Mouse (Mus musculus): ENCODE measurements at regions not wholly inside any gene's neighbourhood (a gene's known extent, or its start where the extent isn't known, plus 50 kb on each side); places are given as distances from the start of the nearest gene placed in this dataset.

DNA sequence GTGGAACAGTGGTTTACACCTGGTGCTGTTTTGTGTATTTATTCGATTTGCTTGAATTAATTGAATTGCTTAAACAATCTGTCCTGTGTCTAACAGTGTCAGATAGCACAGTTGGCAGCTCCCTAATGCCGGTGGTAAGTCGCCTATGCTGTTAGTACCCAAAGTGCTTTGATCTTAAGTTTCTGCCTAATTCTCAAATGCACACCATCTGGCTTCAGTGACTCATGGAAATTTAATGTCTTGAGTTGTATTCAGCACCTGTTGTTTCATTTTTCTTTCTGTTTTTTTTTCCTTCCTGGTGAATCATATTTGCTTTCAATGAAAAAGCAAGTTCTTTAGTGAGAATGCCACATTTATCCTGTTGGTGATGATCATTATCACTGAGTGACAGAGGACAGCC, 201.7 kb upstream of the Nrip1 start:
- Histone ChIP-seq H3K27me3 (no peaks in the 10 kb centered on the region), H3K27ac (replicated peaks) (no peak overlapping the region), H3K4me2 (no peak overlapping the region), H3K4me1 (replicated peaks) (no peaks in the 10 kb centered on the region), H3K9ac (no peak overlapping the region), H3K4me3 (replicated peaks) (no peak overlapping the region), H3K36me3 (replicated peaks) (no peaks in the 10 kb centered on the region), H3K9me3 (replicated peaks) (no peaks in the 10 kb centered on the region)
- ATAC-seq (ENCODE audit: insufficient read depth) = no peak
- 57% methylated on average over 3 of the region's 3 CpGs for WGBS (ENCODE audit: insufficient replicate concordance)

DNA sequence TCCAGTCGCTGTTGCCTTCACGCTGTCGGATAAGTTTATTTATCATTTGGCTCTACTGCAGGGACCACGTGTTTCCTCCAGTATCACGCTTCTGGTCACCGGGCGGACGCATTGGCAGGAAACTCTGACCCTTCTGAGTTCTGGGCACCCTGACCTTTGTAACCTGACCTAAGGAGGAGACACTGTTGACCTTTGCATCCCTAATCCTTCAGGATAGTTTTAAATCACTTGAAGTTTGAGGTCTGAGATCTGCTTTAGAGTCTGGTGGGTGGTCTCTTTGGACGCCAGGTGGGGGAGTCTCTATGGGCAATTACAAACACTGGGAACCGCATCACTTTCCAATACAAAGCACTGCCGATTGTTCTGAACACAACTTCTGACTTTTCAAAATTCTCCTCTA, 192.6 kb upstream of the Nrip1 start:
- no peak overlapping the region for H3K4me2 ChIP-seq
- H3K9ac ChIP-seq = no peak overlapping the region
- H3K9me3 ChIP-seq (replicated peaks) = no peaks in the 10 kb centered on the region
- no peak overlapping the region for H3K27ac ChIP-seq (replicated peaks)
- H3K27me3 ChIP-seq = no peaks in the 10 kb centered on the region
- 23% methylated on average over 11 of the region's 11 CpGs for WGBS (ENCODE audit: insufficient replicate concordance)
- no peak for ATAC-seq (ENCODE audit: insufficient read depth)
- H3K36me3 ChIP-seq (replicated peaks) = no peaks in the 10 kb centered on the region
- no peaks in the 10 kb centered on the region for H3K4me1 ChIP-seq (replicated peaks)
- H3K4me3 ChIP-seq (replicated peaks) = no peak overlapping the region

DNA sequence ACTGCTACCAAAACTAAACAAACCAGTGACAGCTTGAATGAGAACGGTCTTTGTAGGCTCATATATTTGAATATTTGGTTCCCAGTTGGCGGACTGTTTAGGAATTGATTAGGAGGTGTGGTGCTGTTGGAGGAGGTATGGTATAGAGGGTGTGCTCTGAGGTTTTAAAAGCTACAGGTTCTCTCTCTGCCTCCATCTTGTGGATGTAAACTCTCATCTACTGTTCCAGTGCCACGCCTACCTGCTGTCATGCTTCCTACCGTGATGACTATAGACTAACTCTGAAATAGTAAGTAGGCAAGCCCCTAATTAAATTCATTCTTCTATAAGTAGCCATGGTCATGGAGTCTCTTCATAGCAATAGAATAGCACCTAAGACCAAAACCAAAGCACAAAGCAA, 181.2 kb upstream of the Nrip1 start:
- Histone ChIP-seq H3K36me3 (replicated peaks) (no peaks in the 10 kb centered on the region), H3K9me3 (replicated peaks) (no peaks in the 10 kb centered on the region), H3K4me3 (replicated peaks) (no peak overlapping the region), H3K4me2 (no peak overlapping the region), H3K9ac (no peak overlapping the region), H3K4me1 (replicated peaks) (no peaks in the 10 kb centered on the region), H3K27ac (replicated peaks) (no peak overlapping the region), H3K27me3 (no peaks in the 10 kb centered on the region)
- 64% methylated on average over 4 of the region's 4 CpGs for WGBS (ENCODE audit: insufficient replicate concordance)
- no peak for ATAC-seq (ENCODE audit: insufficient read depth)

DNA sequence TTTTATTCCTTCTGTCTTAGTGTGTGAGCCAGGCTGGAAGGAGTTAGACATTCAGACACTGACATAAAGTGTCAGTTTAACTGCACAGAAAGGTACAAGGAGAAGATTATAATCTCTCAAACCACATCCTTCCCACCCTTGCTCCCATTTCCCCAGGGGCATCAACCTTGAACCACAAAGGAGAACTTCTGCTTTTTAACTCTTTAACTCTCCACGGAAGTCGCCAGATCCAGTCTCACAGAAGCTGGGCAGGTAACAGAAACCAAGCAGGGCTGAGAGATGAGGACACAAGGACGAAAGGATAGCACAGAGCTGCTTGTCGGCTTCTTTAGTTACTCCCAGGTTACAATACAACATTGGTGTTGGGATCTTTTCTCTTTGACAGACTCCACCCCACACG, 176.0 kb upstream of the Nrip1 start:
- ATAC-seq (ENCODE audit: insufficient read depth) = no peak
- Histone ChIP-seq H3K9me3 (replicated peaks) (no peaks in the 10 kb centered on the region), H3K4me1 (replicated peaks) (no peaks in the 10 kb centered on the region), H3K36me3 (replicated peaks) (no peaks in the 10 kb centered on the region), H3K27ac (replicated peaks) (no peak overlapping the region), H3K4me3 (replicated peaks) (no peak overlapping the region), H3K4me2 (no peak overlapping the region), H3K9ac (no peak overlapping the region), H3K27me3 (no peaks in the 10 kb centered on the region)
- 19% methylated on average over 5 of the region's 5 CpGs for WGBS (ENCODE audit: insufficient replicate concordance)

- WGBS (ENCODE audit: insufficient replicate concordance) = 67% methylated on average over 4 of the region's 4 CpGs
- H3K9ac ChIP-seq = no peak overlapping the region
Observed at GRCm38 (mm10) chr16:76547087-76547486, 173.5 kb upstream of the Nrip1 start.

DNA sequence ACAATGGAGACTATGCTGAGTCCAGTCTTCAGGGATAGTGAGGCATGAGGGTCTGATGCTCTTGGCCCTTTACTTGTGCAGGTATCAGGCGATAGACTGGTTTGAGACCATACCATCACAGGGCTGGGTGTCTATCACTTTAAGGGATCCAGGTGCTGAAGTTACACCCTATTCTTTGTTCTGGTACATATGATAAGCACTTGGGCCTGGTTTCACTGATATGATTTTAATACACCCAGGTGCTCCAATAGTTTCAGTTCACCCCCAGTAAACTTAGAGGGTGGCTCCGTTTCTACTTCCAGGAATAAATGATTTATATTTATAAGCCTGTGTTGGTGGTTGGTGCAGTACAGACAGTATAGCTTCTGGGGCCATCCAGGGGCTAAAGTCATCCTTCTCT, 173.0 kb upstream of the Nrip1 start:
- WGBS (ENCODE audit: insufficient replicate concordance) = 58% methylated on average over 2 of the region's 2 CpGs
- H3K9ac ChIP-seq = no peak overlapping the region
- H3K4me2 ChIP-seq = no peak overlapping the region
- no peak overlapping the region for H3K27ac ChIP-seq (replicated peaks)
- no peak overlapping the region for H3K4me3 ChIP-seq (replicated peaks)
- no peaks in the 10 kb centered on the region for H3K36me3 ChIP-seq (replicated peaks)
- no peaks in the 10 kb centered on the region for H3K27me3 ChIP-seq
- H3K4me1 ChIP-seq (replicated peaks) = no peaks in the 10 kb centered on the region
- ATAC-seq (ENCODE audit: insufficient read depth) = no peak
- H3K9me3 ChIP-seq (replicated peaks) = no peaks in the 10 kb centered on the region

More at GRCm38 (mm10) chr16:76547087-76547486, 173.5 kb upstream of the Nrip1 start:
- Histone ChIP-seq H3K4me1 (replicated peaks) (no peaks in the 10 kb centered on the region), H3K4me2 (no peak overlapping the region), H3K36me3 (replicated peaks) (no peaks in the 10 kb centered on the region), H3K27me3 (no peaks in the 10 kb centered on the region), H3K9me3 (replicated peaks) (no peaks in the 10 kb centered on the region), H3K4me3 (replicated peaks) (no peak overlapping the region), H3K27ac (replicated peaks) (no peak overlapping the region)
- no peak for ATAC-seq (ENCODE audit: insufficient read depth)

GRCm38 (mm10) chr16:76545942-76546341, 172.3 kb upstream of the Nrip1 start:
- H3K27me3 ChIP-seq = no peaks in the 10 kb centered on the region
- no peak overlapping the region for H3K4me2 ChIP-seq
- WGBS (ENCODE audit: insufficient replicate concordance) = 46% methylated on average over 2 of the region's 2 CpGs
- H3K4me3 ChIP-seq (replicated peaks) = no peak overlapping the region
- H3K27ac ChIP-seq (replicated peaks) = no peak overlapping the region
- no peak overlapping the region for H3K9ac ChIP-seq
- H3K36me3 ChIP-seq (replicated peaks) = no peaks in the 10 kb centered on the region
- H3K9me3 ChIP-seq (replicated peaks) = no peaks in the 10 kb centered on the region
- no peaks in the 10 kb centered on the region for H3K4me1 ChIP-seq (replicated peaks)
- ATAC-seq (ENCODE audit: insufficient read depth) = no peak

DNA sequence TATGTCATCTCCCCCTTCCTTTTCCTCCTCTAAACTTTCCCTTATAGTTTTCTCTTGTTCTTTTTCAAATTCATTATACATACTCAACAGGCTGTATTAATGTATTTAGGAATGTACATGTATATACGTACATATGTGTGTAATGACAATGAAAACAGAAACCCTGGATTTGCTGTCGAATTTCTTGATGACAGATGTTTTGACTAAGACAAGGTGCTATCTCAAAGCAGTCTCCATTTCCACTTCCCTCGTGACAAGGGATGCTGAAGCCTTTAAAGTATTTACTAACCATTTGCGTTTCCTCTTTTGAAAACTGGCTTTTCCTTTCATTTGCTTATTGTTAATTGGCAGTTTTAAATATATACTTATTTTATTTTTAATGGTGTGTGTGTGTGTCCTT, 171.3 kb upstream of the Nrip1 start:
- no peak for ATAC-seq (ENCODE audit: insufficient read depth)
- no peaks in the 10 kb centered on the region for H3K4me1 ChIP-seq (replicated peaks)
- no peaks in the 10 kb centered on the region for H3K36me3 ChIP-seq (replicated peaks)

DNA sequence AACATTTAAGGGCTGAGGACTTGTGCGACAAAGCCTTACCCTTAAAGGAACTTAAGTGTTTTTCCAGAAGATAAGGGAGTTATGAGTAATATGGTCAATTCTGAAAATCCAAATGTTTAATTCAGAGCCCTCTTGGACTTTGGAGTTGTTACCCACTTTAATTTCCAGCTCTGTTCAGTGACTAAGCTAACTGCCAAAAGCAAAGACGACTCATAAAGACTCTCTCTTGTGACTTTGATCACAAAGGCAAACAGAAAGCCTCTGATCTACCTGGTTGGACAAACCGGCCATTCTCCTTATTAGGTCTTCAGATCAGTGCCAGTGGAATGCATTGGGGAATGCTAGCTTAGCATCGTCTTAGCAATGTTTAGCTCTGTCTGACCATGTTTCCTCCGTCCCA, 167.3 kb upstream of the Nrip1 start:
- ATAC-seq (ENCODE audit: insufficient read depth) = no peak
- no peaks in the 10 kb centered on the region for H3K27me3 ChIP-seq
- H3K27ac ChIP-seq (replicated peaks) = no peak overlapping the region
- H3K36me3 ChIP-seq (replicated peaks) = no peaks in the 10 kb centered on the region
- 56% methylated on average over 5 of the region's 5 CpGs for WGBS (ENCODE audit: insufficient replicate concordance)
- H3K4me3 ChIP-seq (replicated peaks) = no peak overlapping the region
- peaks cover 8% of the 10 kb centered on the region; the same call in 1 of the 2 replicates for H3K4me1 ChIP-seq (replicated peaks)
- no peak overlapping the region for H3K9ac ChIP-seq
- H3K9me3 ChIP-seq (replicated peaks) = no peaks in the 10 kb centered on the region
- no peak overlapping the region for H3K4me2 ChIP-seq

More for the DNA sequence above, 171.3 kb upstream of the Nrip1 start:
- WGBS (ENCODE audit: insufficient replicate concordance) = 42% methylated on average over 4 of the region's 4 CpGs
- H3K9me3 ChIP-seq (replicated peaks) = no peaks in the 10 kb centered on the region
- no peak overlapping the region for H3K9ac ChIP-seq
- H3K27me3 ChIP-seq = no peaks in the 10 kb centered on the region
- H3K4me3 ChIP-seq (replicated peaks) = no peak overlapping the region
- H3K4me2 ChIP-seq = no peak overlapping the region
- H3K27ac ChIP-seq (replicated peaks) = no peak overlapping the region

- Histone ChIP-seq H3K4me3 (replicated peaks) (no peak overlapping the region), H3K9me3 (replicated peaks) (no peaks in the 10 kb centered on the region), H3K4me1 (replicated peaks) (peaks cover 8% of the 10 kb centered on the region; the same call in 1 of the 2 replicates), H3K27me3 (no peaks in the 10 kb centered on the region), H3K27ac (replicated peaks) (no peak overlapping the region), H3K4me2 (no peak overlapping the region), H3K36me3 (replicated peaks) (no peaks in the 10 kb centered on the region), H3K9ac (no peak overlapping the region)
- WGBS (ENCODE audit: insufficient replicate concordance) = 59% methylated on average over 8 of the region's 8 CpGs
- ATAC-seq (ENCODE audit: insufficient read depth) = no peak
Observed at GRCm38 (mm10) chr16:76540328-76540923, 166.8 kb upstream of the Nrip1 start.

- Histone ChIP-seq H3K4me2 (no peak overlapping the region), H3K4me3 (replicated peaks) (no peak overlapping the region), H3K27ac (replicated peaks) (no peak overlapping the region), H3K9me3 (replicated peaks) (no peaks in the 10 kb centered on the region), H3K4me1 (replicated peaks) (peaks cover 8% of the 10 kb centered on the region; the same call in 1 of the 2 replicates), H3K36me3 (replicated peaks) (no peaks in the 10 kb centered on the region), H3K9ac (no peak overlapping the region), H3K27me3 (no peaks in the 10 kb centered on the region)
- peak; percentile 68 for ATAC-seq (ENCODE audit: insufficient read depth)
- 26% methylated on average over 6 of the region's 6 CpGs for WGBS (ENCODE audit: insufficient replicate concordance)
Observed at GRCm38 (mm10) chr16:76539669-76540068, 166.0 kb upstream of the Nrip1 start.

DNA sequence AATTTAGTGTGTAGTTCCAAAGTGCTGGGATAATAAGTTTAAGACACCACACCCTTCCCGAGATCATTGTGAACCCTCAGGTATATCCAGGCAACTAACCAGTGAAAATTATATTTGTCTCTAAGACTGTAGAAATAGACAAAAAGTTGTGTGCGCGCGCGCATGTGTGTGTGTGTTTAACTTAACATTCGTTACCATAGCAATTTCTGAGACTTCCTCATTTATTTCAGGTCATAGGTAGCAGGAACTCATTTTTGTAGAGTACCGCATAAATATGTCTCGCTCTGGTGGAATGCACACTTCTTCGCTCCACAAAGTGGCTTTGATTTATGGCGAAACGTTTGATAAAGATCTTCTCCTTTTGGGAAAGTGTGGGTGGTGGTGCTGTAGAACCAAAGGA, 164.2 kb upstream of the Nrip1 start:
- Histone ChIP-seq H3K9ac (no peak overlapping the region), H3K4me3 (replicated peaks) (no peak overlapping the region), H3K4me1 (replicated peaks) (peaks cover 9% of the 10 kb centered on the region; the same call in 1 of the 2 replicates), H3K9me3 (replicated peaks) (no peaks in the 10 kb centered on the region), H3K27me3 (no peaks in the 10 kb centered on the region), H3K27ac (replicated peaks) (no peak overlapping the region), H3K4me2 (no peak overlapping the region), H3K36me3 (replicated peaks) (no peaks in the 10 kb centered on the region)
- no peak for ATAC-seq (ENCODE audit: insufficient read depth)
- 64% methylated on average over 11 of the region's 11 CpGs for WGBS (ENCODE audit: insufficient replicate concordance)

All from liver, embryonic 15.5 days (tissue).